ENCODE assay signal across 8 mouse cellular contexts in the genomic region with DNA sequence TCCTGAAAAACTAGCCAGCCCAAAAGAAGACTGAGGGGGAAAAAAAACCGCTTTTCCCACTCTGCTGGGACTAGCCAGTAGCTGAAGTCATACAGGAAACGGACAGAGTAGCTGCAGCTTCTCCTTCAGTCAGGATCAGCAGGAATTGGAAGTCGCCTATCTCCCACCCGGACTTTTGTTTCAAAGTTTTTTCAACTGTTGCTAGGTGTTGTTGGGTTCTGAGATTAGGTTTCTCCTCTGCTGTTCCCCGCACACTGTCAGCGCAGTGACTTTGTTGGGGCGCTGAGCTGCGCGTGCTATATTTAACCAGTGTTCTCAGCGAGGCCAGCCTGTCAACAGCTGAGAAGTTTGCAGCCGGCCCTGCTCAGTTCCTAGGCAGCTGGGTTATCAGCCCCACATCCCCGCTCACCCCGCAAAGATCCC. TPM values are rescaled to one million over a fixed set of nuclear protein-coding genes. Genes with fewer than 3 reads are reported as not detected.
DNase-seq lines count a peak whose midpoint lies in the region; ATAC-seq lines count a peak whose summit lies in the region.

No protein-coding gene starts in this region.

- peak; percentile 11 to 45 for DNase-seq in urinary bladder, adult 18-20 months (ENCODE audit: low spot score in 2 of 2)
- no peak for DNase-seq in urinary bladder, postnatal 10 days (ENCODE audit: low spot score)
- peak; percentile 66 to 69 for DNase-seq in gastrocnemius, adult 8-10 months (ENCODE audit: low spot score in 2 of 2)
- no peak for DNase-seq in hindbrain, embryonic 14.5 days (ENCODE audit: low spot score)
- peak; percentile 65 for DNase-seq in limb, embryonic 10.5 days (ENCODE audit: low spot score)
- peak; percentile 28 for DNase-seq in right cerebral cortex, postnatal 25 days
- no peak for DNase-seq in cerebellum, postnatal 14 days

- H3K9me3 ChIP-seq in hindbrain, embryonic 14.5 days (ENCODE audit: control insufficient read depth, low read length) = no peaks in the 10 kb centered on the region
- no peaks in the 10 kb centered on the region for H3K9me3 ChIP-seq in limb, embryonic 10.5 days (replicated peaks)

- WGBS in hindbrain, embryonic 14.5 days = 24% methylated on average over 13 of the region's 13 CpGs
- 10% methylated on average over 13 of the region's 13 CpGs for WGBS in limb, embryonic 10.5 days

- no peak overlapping the region; the same call in 1 of the 2 replicates for H3K4me3 ChIP-seq in hindbrain, embryonic 14.5 days (replicated peaks; ENCODE audit: low read length)
- peak overlapping the region; percentile 45 for H3K4me3 ChIP-seq in limb, embryonic 10.5 days

- no peak for ATAC-seq in hindbrain, embryonic 14.5 days (ENCODE audit: low FRiP score)
- ATAC-seq in megakaryocyte progenitor cell, adult 5-6 weeks (replicated peaks; ENCODE audit: poor library complexity) = peak; percentile 76

- peak overlapping the region; percentile 34; the same call in 1 of the 2 replicates for H3K9ac ChIP-seq in hindbrain, embryonic 14.5 days

- no peaks in the 10 kb centered on the region for H3K4me1 ChIP-seq in hindbrain, embryonic 14.5 days (replicated peaks; ENCODE audit: control insufficient read depth, insufficient read depth, low read length)
- H3K4me1 ChIP-seq in limb, embryonic 10.5 days = peaks cover 15% of the 10 kb centered on the region

- no peaks in the 10 kb centered on the region for H3K27me3 ChIP-seq in hindbrain, embryonic 14.5 days (ENCODE audit: control insufficient read depth, insufficient read depth, low read length)
- no peaks in the 10 kb centered on the region for H3K27me3 ChIP-seq in limb, embryonic 10.5 days (ENCODE audit: low read depth, poor library complexity, severe bottlenecking)

- H3K36me3 ChIP-seq in hindbrain, embryonic 14.5 days (replicated peaks; ENCODE audit: control insufficient read depth, insufficient read depth) = no peaks in the 10 kb centered on the region
- no peaks in the 10 kb centered on the region for H3K36me3 ChIP-seq in limb, embryonic 10.5 days

- H3K27ac ChIP-seq in hindbrain, embryonic 14.5 days = peak overlapping the region; percentile 49; the same call in 1 of the 2 replicates
- peak overlapping the region; percentile 72 for H3K27ac ChIP-seq in limb, embryonic 10.5 days

- peak overlapping the region; percentile 47 for H3K4me2 ChIP-seq in hindbrain, embryonic 14.5 days (replicated peaks)

RNA-seq across cellular contexts. Expression of a gene that starts 35.1 kb away (rescaled TPM):
- 100 to 1,000 TPM in 2 of 4 experiments, 10 to 100 TPM in 2; 92.2 to 133 (median 106) TPM for total RNA-seq in gastrocnemius, adult 8-10 months (2022)
- polyA plus RNA-seq in hindbrain, embryonic 14.5 days (2014; fragmentation: Nextera tagmentation; extraction: Ambion mirVana) = 2.2 and 2.4 TPM in 2 replicates
- 0.75 and 0.88 TPM in 2 replicates for polyA plus RNA-seq in limb, embryonic 10.5 days (2016; fragmentation: Nextera tagmentation; extraction: Ambion mirVana)
- total RNA-seq in megakaryocyte progenitor cell, adult 5-6 weeks (2015) = 0.66 and 1.3 TPM in 2 replicates
- total RNA-seq in megakaryocyte progenitor cell, adult 5-6 weeks (2017) = 0.58 and 2.3 TPM in 2 replicates

Comparison
In these comparisons a context has a peak if more than half of its experiments do, and no peak if none do; other contexts are left out.
1. DNase-seq: peak in urinary bladder, adult 18-20 months (2 of 2), gastrocnemius, adult 8-10 months (2 of 2), limb, embryonic 10.5 days (single experiment) and right cerebral cortex, postnatal 25 days (single experiment); none in urinary bladder, postnatal 10 days (single experiment), hindbrain, embryonic 14.5 days (single experiment) and cerebellum, postnatal 14 days (0 of 2).
2. RNA of a gene that starts 35.1 kb away (total RNA-seq): 92.2 to 133 TPM in gastrocnemius, adult 8-10 months; 0.58 to 2.3 TPM in megakaryocyte progenitor cell, adult 5-6 weeks; every median in the first group is over 10 times any median in the second.